Mouse (Mus musculus) T-helper 17 cell (primary cell): ENCODE data around the gene Bcl2a1a.
"Not testable (repeated sequence)": the region's sequence is repeated elsewhere in the genome, so short reads cannot be mapped to it uniquely, and the experiment has no call there.

Experiments
- in situ Hi-C, 2 experiments: fragments of 300-600 bp; cut with MboI, MseI; formaldehyde crosslinking; loops; 1 replicate in 1 of 2; 2 replicates in 1 of 2; pipeline ENCODE4 v1.15.1; 2025; ENCODE audit warnings: high pct_unique_total_duplicates in 2 of 2

Gene Bcl2a1a

GRCm38 (mm10) chr9:88956670-88957153 is at the start of gene Bcl2a1a:
TSS of gene Bcl2a1a (plus strand) at chr9:88956900.
- in situ Hi-C loops: not testable (repeated sequence)

- in situ Hi-C loops: loop anchor here (5.0 kb wide), 2 partner anchors 149 to 241 kb away; no protein-coding TSS in a partner anchor
These were observed 40.1 kb upstream of the Bcl2a1a start for GRCm38 (mm10) chr9:88916576-88916975.

- in situ Hi-C loops: loop anchor here (10.0 kb wide), 2 partner anchors 184 to 194 kb away; no protein-coding TSS in a partner anchor
These were observed 18.4 kb upstream of the Bcl2a1a start for GRCm38 (mm10) chr9:88938312-88938711.

GRCm38 (mm10) chr9:88951466-88951865 is 5.2 kb upstream of the Bcl2a1a start:
- in situ Hi-C loops: loop anchor here (5.0 kb wide), 2 partner anchors 214 to 246 kb away; partner anchors contain the start of genes Bcl2a1b (in 1 of the 2) and Gm29094 (in 1 of the 2)

GRCm38 (mm10) chr9:88953151-88953550 is 3.5 kb upstream of the Bcl2a1a start:
- in situ Hi-C loops: loop anchor here (5.0 kb wide), 2 partner anchors 216 to 244 kb away; partner anchors contain the start of genes Bcl2a1b (in 1 of the 2) and Gm29094 (in 1 of the 2)

- in situ Hi-C loops: not testable (repeated sequence)
These were observed 1.5 kb upstream of the Bcl2a1a start for GRCm38 (mm10) chr9:88955224-88955623.

- in situ Hi-C loops: not testable (repeated sequence)
These were observed 665 bp upstream of the Bcl2a1a start for GRCm38 (mm10) chr9:88956035-88956434.

- in situ Hi-C loops: no loop called here
These were observed 2.2 kb downstream of the Bcl2a1a start for GRCm38 (mm10) chr9:88958891-88959290.

GRCm38 (mm10) chr9:88959981-88960380 is 3.3 kb downstream of the Bcl2a1a start:
- in situ Hi-C loops: not testable (repeated sequence)

- in situ Hi-C loops: loop anchor here (5.0 kb wide), 1 partner anchor 264 kb away; no protein-coding TSS in a partner anchor
These were observed 9.8 kb downstream of the Bcl2a1a start for GRCm38 (mm10) chr9:88966462-88966861.

GRCm38 (mm10) chr9:88969502-88969901 is 12.8 kb downstream of the Bcl2a1a start:
- in situ Hi-C loops: loop anchor here (5.0 kb wide), 1 partner anchor 267 kb away; no protein-coding TSS in a partner anchor

- in situ Hi-C loops: not testable (repeated sequence)
These were observed 20.2 kb downstream of the Bcl2a1a start for GRCm38 (mm10) chr9:88976875-88977274.

GRCm38 (mm10) chr9:88979781-88980180 is 23.1 kb downstream of the Bcl2a1a start:
- in situ Hi-C loops: loop anchor here (5.0 kb wide), 2 partner anchors 263 to 292 kb away; no protein-coding TSS in a partner anchor

- in situ Hi-C loops: not testable (repeated sequence)
These were observed 44.8 kb downstream of the Bcl2a1a start for GRCm38 (mm10) chr9:89001541-89001940.
